Mouse (Mus musculus): ENCODE data around the gene Stard5. TPM values are rescaled to one million over a fixed set of nuclear protein-coding genes. Genes with fewer than 3 reads are reported as not detected.

Gene Stard5
- 8.5 TPM for polyA plus RNA-seq (2015; fragmentation: Illumina TruSeq; extraction: RNeasy Lipid Tissue Mini Kit (QIAGEN cat#74804); ENCODE audit: low read depth, low replicate concordance)

DNA sequence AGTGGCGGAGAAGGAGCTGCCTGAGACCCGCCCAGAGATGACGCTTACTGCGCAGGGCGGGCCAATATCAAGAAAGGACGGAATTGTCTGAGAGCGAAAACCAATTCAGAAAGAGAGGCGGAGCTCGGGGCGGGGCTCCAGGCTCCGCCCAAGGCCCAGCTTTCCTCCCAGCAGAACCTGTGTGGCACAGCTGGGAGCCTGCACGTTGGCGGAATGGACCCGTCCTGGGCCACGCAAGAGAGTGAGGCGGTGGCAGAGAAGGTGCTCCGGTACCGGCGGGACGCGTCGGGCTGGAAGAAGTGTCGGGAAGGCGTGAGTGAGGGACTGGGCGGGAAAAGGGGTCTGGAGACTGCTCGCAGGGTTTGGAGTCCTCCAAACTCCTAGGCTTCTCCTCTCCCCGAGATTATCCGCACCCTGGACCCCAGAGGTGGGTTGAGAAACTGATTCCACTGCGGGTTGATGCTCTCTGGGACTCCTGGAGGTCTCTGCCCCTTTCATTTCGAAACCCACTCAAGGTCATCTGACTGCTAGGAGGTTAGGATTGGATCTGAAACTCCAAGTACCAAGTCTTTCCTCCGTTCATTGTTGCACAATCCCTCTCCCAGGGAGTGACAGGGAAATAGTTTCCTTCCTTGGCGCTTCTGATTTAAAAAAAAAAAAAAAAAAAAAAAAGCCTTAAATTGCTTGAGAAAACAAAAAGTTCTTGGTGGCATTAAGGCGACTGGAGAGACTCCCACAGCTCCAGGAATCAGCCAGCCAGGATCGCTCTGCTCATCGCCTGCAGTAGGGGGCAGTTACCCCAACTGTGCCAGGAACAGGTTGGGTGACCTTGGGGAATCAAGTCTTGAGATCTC, at the start of gene Stard5:
TSS of gene Stard5 (plus strand) at position 132 of the 854 bp plus-strand sequence.

DNA sequence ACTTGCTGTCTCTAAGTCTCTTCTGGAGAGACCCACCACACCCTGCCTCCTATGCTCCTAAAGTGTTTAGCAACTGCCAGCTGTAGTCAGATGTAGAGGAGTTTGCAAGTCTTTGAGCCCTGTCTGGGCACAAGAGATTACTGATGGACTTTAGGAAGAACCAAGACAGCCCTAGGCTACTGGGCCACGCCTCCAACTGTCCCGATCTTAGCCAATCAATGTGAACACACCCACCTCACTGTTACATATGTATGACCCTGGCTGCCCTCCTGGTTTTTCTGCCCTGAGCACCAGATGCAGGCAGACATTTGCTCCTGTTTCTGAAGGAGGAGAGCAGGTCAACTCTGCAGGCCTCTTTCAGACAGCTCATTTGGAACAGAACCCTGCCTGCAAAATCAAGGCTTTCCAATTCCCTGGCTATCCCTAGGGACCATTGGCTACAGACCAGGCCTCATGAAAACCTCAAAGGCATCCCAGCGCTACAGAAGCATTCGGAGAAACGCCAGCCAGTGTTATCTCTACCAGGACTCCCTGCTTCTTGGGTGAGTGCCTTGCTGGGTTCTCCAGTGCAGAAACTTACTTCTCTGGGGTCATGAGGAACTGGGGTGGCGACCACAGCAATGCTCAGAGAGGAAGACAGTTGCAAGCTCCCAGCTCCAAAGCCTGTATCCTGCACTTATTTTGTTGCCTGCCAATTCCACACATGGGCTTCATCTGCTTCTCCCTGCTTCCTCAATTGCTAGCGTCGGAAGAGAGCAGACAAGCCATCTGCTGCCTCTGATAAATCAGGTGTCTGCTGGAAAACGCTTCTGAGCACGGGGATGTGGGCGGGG, 46.9 kb upstream of the Stard5 start, which contains the start of gene Tmc3:
TSS of gene Tmc3 (plus strand) at position 289 of the 833 bp plus-strand sequence.

Other genes with a start within 250 kb of the Stard5 start
- gene Tmc3, start 47.0 kb upstream of the Stard5 start, polyA plus RNA-seq (2015; fragmentation: Illumina TruSeq; extraction: RNeasy Lipid Tissue Mini Kit (QIAGEN cat#74804); ENCODE audit: low read depth, low replicate concordance) = 0.27 TPM
- gene Il16, start 113.8 kb downstream of the Stard5 start, polyA plus RNA-seq (2015; fragmentation: Illumina TruSeq; extraction: RNeasy Lipid Tissue Mini Kit (QIAGEN cat#74804); ENCODE audit: low read depth, low replicate concordance) = 3.9 TPM
- gene Cfap161, start 162.9 kb downstream of the Stard5 start, polyA plus RNA-seq (2015; fragmentation: Illumina TruSeq; extraction: RNeasy Lipid Tissue Mini Kit (QIAGEN cat#74804); ENCODE audit: low read depth, low replicate concordance) = 4.2 TPM